Mouse (Mus musculus) G1E (cell line): ENCODE results near the gene Decr2.

ENCODE experiments used
- GATA1 ChIP-seq: IDR thresholded peaks from 2 replicates; pipeline ENCODE4 v1.6.1; 2012; ENCODE audit warnings: borderline replicate concordance, low read length, inconsistent platforms, mixed read lengths
- TAL1 ChIP-seq: conservative IDR thresholded peaks from 2 replicates; pipeline ENCODE4 v1.6.1; 2012; ENCODE audit warnings: low read depth, low read length, inconsistent platforms, mixed read lengths

GRCm38 (mm10) chr17:26115956-26116487, 25.9 kb upstream of the Decr2 start:
- no peak for TF ChIP-seq GATA1
- no peak for TF ChIP-seq TAL1
